8 mouse cellular contexts compared by ENCODE assay signal in the genomic region with DNA sequence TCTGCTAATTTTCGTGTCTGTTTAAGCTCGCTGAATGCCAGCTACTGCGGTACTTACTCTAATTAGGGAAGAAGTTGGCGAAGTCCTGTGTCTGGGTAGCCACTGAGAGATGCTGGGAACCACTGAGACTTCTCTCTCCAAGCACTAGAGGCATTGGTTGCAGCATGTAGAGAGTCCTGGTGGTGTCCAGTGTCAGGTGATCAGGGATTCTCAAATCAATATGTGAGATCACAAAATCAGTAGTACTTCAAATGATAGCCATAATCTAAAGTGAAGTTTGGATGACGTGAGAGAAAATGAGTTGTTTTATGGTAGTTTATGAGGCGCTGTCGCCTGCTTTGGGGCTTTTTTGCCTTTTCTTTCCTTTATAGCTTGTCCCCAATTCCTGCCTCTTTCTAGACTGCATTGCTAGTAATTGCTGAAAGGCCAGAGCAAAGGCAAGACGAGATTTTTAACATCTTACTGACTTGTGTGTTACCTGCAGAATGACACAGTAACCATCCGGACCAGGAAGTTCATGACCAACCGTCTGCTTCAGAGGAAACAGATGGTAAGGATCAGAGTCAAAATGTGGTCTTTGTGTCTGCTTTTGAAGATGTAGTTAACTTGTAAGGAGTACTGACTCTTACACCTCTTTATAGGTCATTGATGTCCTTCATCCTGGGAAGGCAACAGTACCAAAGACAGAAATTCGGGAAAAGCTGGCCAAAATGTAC. TPM values are rescaled to one million over a fixed set of nuclear protein-coding genes. Genes with fewer than 3 reads are reported as not detected.
DNase-seq lines count a peak whose midpoint lies in the region; ATAC-seq lines count a peak whose summit lies in the region.

No protein-coding gene starts in this region.

- H3K27me3 ChIP-seq in kidney, embryonic 14.5 days (ENCODE audit: control insufficient read depth, insufficient read depth, low read length) = no peaks in the 10 kb centered on the region
- H3K27me3 ChIP-seq in hindbrain, embryonic 11.5 days (ENCODE audit: control insufficient read depth, insufficient read depth, low read length) = no peaks in the 10 kb centered on the region
- no peaks in the 10 kb centered on the region for H3K27me3 ChIP-seq in midbrain, embryonic 13.5 days

- 3% methylated on average over 11 of the region's 11 CpGs for WGBS in kidney, embryonic 14.5 days
- 6% methylated on average over 11 of the region's 11 CpGs for WGBS in hindbrain, embryonic 11.5 days
- 6% methylated on average over 11 of the region's 11 CpGs for WGBS in midbrain, embryonic 13.5 days

- H3K27ac ChIP-seq in kidney, embryonic 14.5 days (ENCODE audit: low read depth, low read length) = peak overlapping the region; percentile 82
- H3K27ac ChIP-seq in hindbrain, embryonic 11.5 days (ENCODE audit: low read depth, low read length) = peak overlapping the region; percentile 13
- H3K27ac ChIP-seq in midbrain, embryonic 13.5 days = peak overlapping the region; percentile 82

- H3K4me2 ChIP-seq in kidney, embryonic 14.5 days (replicated peaks; ENCODE audit: low read depth, low read length) = peak overlapping the region; percentile 73
- H3K4me2 ChIP-seq in hindbrain, embryonic 11.5 days (replicated peaks; ENCODE audit: low read depth, low read length) = peak overlapping the region; percentile 70
- peak overlapping the region; percentile 94 for H3K4me2 ChIP-seq in midbrain, embryonic 13.5 days (replicated peaks)

- no peak for DNase-seq in kidney, adult 8-10 months
- peak; percentile 64 for DNase-seq in MN1 (ENCODE audit: low spot score)
- no peak for DNase-seq in hindbrain, embryonic 11.5 days (ENCODE audit: low spot score)
- no peak for DNase-seq in gastrocnemius, postnatal 25 days
- DNase-seq in spleen, postnatal 36 days (ENCODE audit: low spot score in 2 of 2) = no peak
- DNase-seq in cerebellum, postnatal 25 days = no peak

- H3K9ac ChIP-seq in kidney, embryonic 14.5 days (ENCODE audit: low read depth, low read length) = peak overlapping the region; percentile 94
- H3K9ac ChIP-seq in hindbrain, embryonic 11.5 days (ENCODE audit: low read depth, low read length) = peak overlapping the region; percentile 95
- H3K9ac ChIP-seq in midbrain, embryonic 13.5 days (replicated peaks) = peak overlapping the region; percentile 97

- no peak for ATAC-seq in kidney, embryonic 14.5 days (ENCODE audit: low FRiP score, low TSS enrichment)
- ATAC-seq in hindbrain, embryonic 11.5 days (ENCODE audit: low FRiP score) = no peak
- ATAC-seq in midbrain, embryonic 13.5 days = peak; percentile 3; the same call in 1 of the 2 replicates

- H3K4me1 ChIP-seq in kidney, embryonic 14.5 days (ENCODE audit: control insufficient read depth, insufficient read depth, low read length) = peaks cover 19% of the 10 kb centered on the region
- no peaks in the 10 kb centered on the region; the same call in 1 of the 2 replicates for H3K4me1 ChIP-seq in hindbrain, embryonic 11.5 days (replicated peaks; ENCODE audit: control insufficient read depth, insufficient read depth, low read length)
- peaks cover 40% of the 10 kb centered on the region for H3K4me1 ChIP-seq in midbrain, embryonic 13.5 days (replicated peaks)

- H3K9me3 ChIP-seq in kidney, embryonic 14.5 days (ENCODE audit: control insufficient read depth, low read length) = no peaks in the 10 kb centered on the region
- H3K9me3 ChIP-seq in hindbrain, embryonic 11.5 days (ENCODE audit: control insufficient read depth, low read length) = no peaks in the 10 kb centered on the region
- no peaks in the 10 kb centered on the region for H3K9me3 ChIP-seq in midbrain, embryonic 13.5 days

- peaks cover 48% of the 10 kb centered on the region for H3K36me3 ChIP-seq in kidney, embryonic 14.5 days (ENCODE audit: control insufficient read depth, insufficient read depth, low read length)
- H3K36me3 ChIP-seq in hindbrain, embryonic 11.5 days (ENCODE audit: control insufficient read depth, insufficient read depth, low read length) = peaks cover 3% of the 10 kb centered on the region; the same call in 1 of the 2 replicates
- peaks cover 43% of the 10 kb centered on the region for H3K36me3 ChIP-seq in midbrain, embryonic 13.5 days

- H3K4me3 ChIP-seq in kidney, embryonic 14.5 days (ENCODE audit: low read length) = peak overlapping the region; percentile 96
- H3K4me3 ChIP-seq in hindbrain, embryonic 11.5 days (ENCODE audit: low read depth, low read length) = peak overlapping the region; percentile 94
- H3K4me3 ChIP-seq in midbrain, embryonic 13.5 days (replicated peaks) = peak overlapping the region; percentile 95

RNA-seq across cellular contexts. Expression of gene Rps24, which starts 4.5 kb away (rescaled TPM):
- polyA plus RNA-seq in kidney, embryonic 14.5 days (2014; fragmentation: Nextera tagmentation; extraction: Ambion mirVana) = 1,338 and 1,904 TPM in 2 replicates
- polyA plus RNA-seq in hindbrain, embryonic 11.5 days (2014; fragmentation: Nextera tagmentation; extraction: Ambion mirVana) = 1,026 and 1,035 TPM in 2 replicates
- polyA plus RNA-seq in midbrain, embryonic 13.5 days (2015; fragmentation: Nextera tagmentation; extraction: Ambion mirVana) = 677 and 688 TPM in 2 replicates
- 100 to 1,000 TPM; 622 to 647 TPM for total RNA-seq in gastrocnemius, postnatal 25 days (2021)

RNA-seq across cellular contexts. Expression of gene Polr3a, which starts 4.6 kb away (rescaled TPM):
- polyA plus RNA-seq in kidney, embryonic 14.5 days (2014; fragmentation: Nextera tagmentation; extraction: Ambion mirVana) = 17.0 and 18.3 TPM in 2 replicates
- 19.9 and 22.4 TPM in 2 replicates for polyA plus RNA-seq in hindbrain, embryonic 11.5 days (2014; fragmentation: Nextera tagmentation; extraction: Ambion mirVana)
- 21.1 and 23.0 TPM in 2 replicates for polyA plus RNA-seq in midbrain, embryonic 13.5 days (2015; fragmentation: Nextera tagmentation; extraction: Ambion mirVana)
- 1 to 10 TPM; 6.8 to 8.4 TPM for total RNA-seq in gastrocnemius, postnatal 25 days (2021)

Comparison
In these comparisons a context has a peak if more than half of its experiments do, and no peak if none do; other contexts are left out.
1. H3K27ac ChIP-seq: peak in every context shown above with its lines; median percentile 82 in kidney, embryonic 14.5 days; 82 in midbrain, embryonic 13.5 days; 13 in hindbrain, embryonic 11.5 days.